Mouse (Mus musculus) thymus, postnatal 36 days (tissue): ENCODE measurements around the gene Gm38392.
"Not testable (repeated sequence)": the region's sequence is repeated elsewhere in the genome, so short reads cannot be mapped to it uniquely, and the experiment has no call there.

Experiments used
- DNase-seq, 2 experiments: peaks; one replicate each; pipeline ENCODE4 v3.0.0; 2022; ENCODE audit warnings: mixed read lengths in 2 of 2

The Gm38392 gene

GRCm38 (mm10) chr3:88287110-88287509 is at the start of gene Gm38392:
Gene Gm38392, minus strand, starts transcription at chr3:88287210.
- DNase-seq: no peak

GRCm38 (mm10) chr3:88336058-88337013 is 49.3 kb upstream of the Gm38392 start, which contains the start of the genes Tmem79 and Smg5:
Gene Tmem79, minus strand, starts transcription at chr3:88336148.
Gene Smg5, plus strand, starts transcription at chr3:88336260.
- DNase-seq: peak; percentile 97 to 98

GRCm38 (mm10) chr3:88335436-88336053 is 48.5 kb upstream of the Gm38392 start:
- DNase-seq: peak in 1 of 2 experiments; percentile 15

GRCm38 (mm10) chr3:88334902-88335435 is 48.0 kb upstream of the Gm38392 start:
- no peak for DNase-seq

- no peak for DNase-seq
Observed at GRCm38 (mm10) chr3:88334029-88334658, 47.1 kb upstream of the Gm38392 start.

- DNase-seq: peak; percentile 39 to 50
Observed at GRCm38 (mm10) chr3:88331282-88331681, 44.3 kb upstream of the Gm38392 start.

GRCm38 (mm10) chr3:88328956-88329355 is 41.9 kb upstream of the Gm38392 start:
- no peak for DNase-seq

GRCm38 (mm10) chr3:88324951-88325405 is 38.0 kb upstream of the Gm38392 start, which contains the start of gene Glmp:
Gene Glmp, plus strand, starts transcription at chr3:88325023.
- DNase-seq: peak; percentile 37 to 49

- no peak for DNase-seq
Observed at GRCm38 (mm10) chr3:88299172-88299571, 12.2 kb upstream of the Gm38392 start.

GRCm38 (mm10) chr3:88297321-88297851 is 10.4 kb upstream of the Gm38392 start:
- no peak for DNase-seq

GRCm38 (mm10) chr3:88296561-88297318 is 9.7 kb upstream of the Gm38392 start, which contains the start of the genes Tsacc and Cct3:
Gene Tsacc, minus strand, starts transcription at chr3:88296999.
Gene Cct3, plus strand, starts transcription at chr3:88297116.
- peak; percentile 91 to 96 for DNase-seq

GRCm38 (mm10) chr3:88296110-88296560 is 9.1 kb upstream of the Gm38392 start:
- no peak for DNase-seq

- DNase-seq: not testable (repeated sequence)
Observed at GRCm38 (mm10) chr3:88295272-88295671, 8.3 kb upstream of the Gm38392 start.

- peak; percentile 18 to 26 for DNase-seq
Observed at GRCm38 (mm10) chr3:88291970-88292369, 5.0 kb upstream of the Gm38392 start.

GRCm38 (mm10) chr3:88288133-88288713 is 1.2 kb upstream of the Gm38392 start:
- not testable (repeated sequence) for DNase-seq

- not testable (repeated sequence) for DNase-seq
Observed at GRCm38 (mm10) chr3:88285565-88285895, 1.5 kb downstream of the Gm38392 start.

- not testable (repeated sequence) for DNase-seq
Observed at GRCm38 (mm10) chr3:88284815-88285564, 2.0 kb downstream of the Gm38392 start.

- not testable (repeated sequence) for DNase-seq
Observed at GRCm38 (mm10) chr3:88281141-88281916, 5.7 kb downstream of the Gm38392 start.

GRCm38 (mm10) chr3:88280035-88280434 is 7.0 kb downstream of the Gm38392 start:
- DNase-seq: no peak
